Mouse (Mus musculus) embryo, embryonic 11.5 days (tissue): Measurements from ENCODE around the gene Olfr1358.

Experiments used
- DNase-seq: peaks from one replicate; pipeline ENCODE4 v3.0.0-alpha.2; 2012; ENCODE audit warnings: low read depth, low spot score

Gene Olfr1358

GRCm38 (mm10) chr10:78569686-78570085 lies 52.5 kb downstream of the Olfr1358 start:
- no peak for DNase-seq
